Mouse (Mus musculus) left cerebral cortex, adult 8-10 months (tissue): ENCODE results near the gene 1700001L19Rik. TPM values are rescaled to one million over a fixed set of nuclear protein-coding genes. Genes with fewer than 3 reads are reported as not detected.

Source experiments
- DNase-seq, 2 experiments: peaks; one replicate each; pipeline ENCODE4 v3.0.0; 2022; ENCODE audit warnings: low spot score in 2 of 2
- total RNA-seq, 4 experiments: library from RNA; stranded (reverse); gene quantifications; 2 replicates each; pipeline ENCODE4 v1.2.4; 2022

The 1700001L19Rik gene
- total RNA-seq, 4 experiments from 2014 or later = 17.2 to 22.3 (median 20.5) TPM

DNA sequence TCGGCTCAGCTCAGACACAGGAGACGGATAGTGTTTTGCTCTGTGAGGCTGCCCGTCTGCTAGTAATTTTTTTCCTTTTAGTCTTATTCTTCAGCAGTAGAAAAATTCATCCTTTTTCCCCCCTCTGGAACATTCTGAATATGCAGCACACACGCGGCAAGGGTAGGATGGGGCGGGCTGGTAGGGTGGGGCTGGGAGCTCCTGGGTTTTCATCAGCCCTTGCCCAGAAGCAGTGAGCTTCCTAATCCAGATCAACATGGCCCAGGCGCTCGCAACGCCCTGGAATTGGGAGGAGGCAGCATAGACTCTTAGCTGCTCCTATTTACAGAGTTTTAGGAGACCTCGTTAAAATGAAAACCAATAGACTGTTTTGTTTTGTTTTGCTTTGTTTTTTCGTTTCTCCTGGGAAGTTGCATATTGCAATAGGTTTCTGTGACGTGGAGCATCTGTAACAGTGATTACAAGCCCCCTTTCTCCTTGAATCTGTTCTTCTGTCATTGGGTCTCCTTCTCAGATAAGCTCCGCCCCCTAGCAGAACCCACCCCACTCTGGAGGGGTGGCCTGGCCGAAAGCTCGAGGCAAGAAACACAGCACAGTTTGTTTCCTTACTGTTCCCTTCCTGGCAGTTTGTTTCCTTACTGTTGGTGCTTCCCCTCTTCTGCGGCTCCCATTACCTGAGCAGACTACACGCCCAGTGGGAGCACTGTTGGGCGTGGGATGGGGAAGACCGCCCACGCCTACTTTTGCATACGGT is 10.6 kb downstream of the 1700001L19Rik start:
- no peak for DNase-seq

DNA sequence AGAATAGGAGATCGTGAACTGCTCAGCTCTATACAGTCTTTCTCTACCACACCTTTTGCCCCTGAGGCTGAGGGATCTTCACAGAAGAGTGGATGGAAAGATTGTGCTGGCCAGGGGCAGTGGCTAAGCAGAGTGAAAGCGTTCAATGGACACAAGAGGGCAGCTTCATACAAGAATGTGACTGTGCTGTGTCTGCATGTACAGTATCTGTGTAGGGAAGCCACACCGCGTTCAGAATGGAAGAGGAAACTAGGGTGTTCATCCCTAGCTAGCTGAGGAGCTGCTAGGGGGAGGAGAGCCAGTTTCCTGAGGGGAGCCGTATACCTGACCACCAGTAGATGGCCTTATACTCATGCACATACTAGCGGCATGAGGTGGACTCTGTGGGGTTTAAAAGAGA is 25.6 kb downstream of the 1700001L19Rik start:
- DNase-seq = peak in 1 of 2 experiments; percentile 41

DNA sequence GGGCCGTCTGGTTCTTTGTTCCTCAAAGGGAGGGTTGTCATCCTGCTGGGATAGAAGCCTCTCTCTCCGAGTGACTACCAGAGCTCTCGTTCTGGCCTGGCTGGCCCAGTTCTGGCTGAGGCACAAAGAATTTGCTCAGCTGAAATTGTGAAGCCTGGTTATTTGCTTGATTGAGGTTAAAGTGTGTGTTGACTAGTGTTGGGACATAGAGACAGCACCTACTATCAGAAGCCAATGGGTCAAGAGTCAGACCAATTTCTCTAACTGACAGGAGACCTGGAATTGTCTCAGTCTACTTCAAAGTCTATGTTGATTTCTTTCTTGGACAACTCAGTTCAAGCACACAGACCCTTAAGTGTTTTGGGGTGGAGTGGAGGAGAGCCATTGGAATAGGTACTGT is 29.8 kb downstream of the 1700001L19Rik start:
- DNase-seq = no peak

DNA sequence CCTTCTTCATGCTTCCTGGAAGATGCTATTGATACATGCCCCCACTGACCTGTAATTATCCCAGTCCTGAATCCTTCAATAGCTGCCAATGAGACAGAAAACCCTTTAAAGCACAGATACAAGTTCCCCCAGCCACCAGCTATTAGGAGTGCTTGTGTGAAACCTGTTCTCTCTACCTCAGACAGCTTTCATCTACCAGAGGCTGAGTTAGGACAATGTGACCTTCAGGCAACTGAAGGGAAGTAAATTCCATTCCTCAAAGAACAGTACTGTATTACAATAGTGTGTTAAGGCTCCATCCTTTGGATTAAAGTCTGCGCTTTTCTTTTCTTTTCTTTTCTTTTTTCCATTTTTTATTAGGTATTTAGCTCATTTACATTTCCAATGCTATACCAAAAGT is 45.6 kb downstream of the 1700001L19Rik start:
- DNase-seq = no peak

Other genes with a start within 250 kb of the 1700001L19Rik start
- 10 to 100 TPM; 13.2 to 19.0 (median 15.5) TPM for gene Mtrr, start 15.3 kb upstream of the 1700001L19Rik start, total RNA-seq
- 10 to 100 TPM; 13.7 to 21.5 (median 16.1) TPM for gene Fastkd3, start 15.2 kb upstream of the 1700001L19Rik start, total RNA-seq